Mouse (Mus musculus): ENCODE results near the gene Itga9. TPM values are rescaled to one million over a fixed set of nuclear protein-coding genes. Genes with fewer than 3 reads are reported as not detected.

The Itga9 gene
- total RNA-seq, 2 experiments from 2014 or later: 6.1 to 11.2 TPM

- no peak for DNase-seq (ENCODE audit: low spot score in 2 of 2)
Measured at GRCm38 (mm10) chr9:118813492-118813891, 207.0 kb downstream of the Itga9 start.

GRCm38 (mm10) chr9:118814056-118814455 is 207.6 kb downstream of the Itga9 start:
- DNase-seq (ENCODE audit: low spot score in 2 of 2): no peak

- no peak for DNase-seq (ENCODE audit: low spot score in 2 of 2)
Measured at GRCm38 (mm10) chr9:118814461-118814860, 208.0 kb downstream of the Itga9 start.

- no peak for DNase-seq (ENCODE audit: low spot score in 2 of 2)
Measured at GRCm38 (mm10) chr9:118815543-118815942, 209.1 kb downstream of the Itga9 start.

GRCm38 (mm10) chr9:118818508-118818907 is 212.0 kb downstream of the Itga9 start:
- DNase-seq (ENCODE audit: low spot score in 2 of 2): peak in 1 of 2 experiments; percentile 27

- DNase-seq (ENCODE audit: low spot score in 2 of 2): no peak
Measured at GRCm38 (mm10) chr9:118821220-118822185, 215.0 kb downstream of the Itga9 start.

- DNase-seq (ENCODE audit: low spot score in 2 of 2): no peak
Measured at GRCm38 (mm10) chr9:118822186-118822555, 215.7 kb downstream of the Itga9 start.

- no peak for DNase-seq (ENCODE audit: low spot score in 2 of 2)
Measured at GRCm38 (mm10) chr9:118822581-118822980, 216.1 kb downstream of the Itga9 start.

- no peak for DNase-seq (ENCODE audit: low spot score in 2 of 2)
Measured at GRCm38 (mm10) chr9:118831080-118831479, 224.6 kb downstream of the Itga9 start.

- no peak for DNase-seq (ENCODE audit: low spot score in 2 of 2)
Measured at GRCm38 (mm10) chr9:118832533-118832932, 226.0 kb downstream of the Itga9 start.

- no peak for DNase-seq (ENCODE audit: low spot score in 2 of 2)
Measured at GRCm38 (mm10) chr9:118833413-118833812, 226.9 kb downstream of the Itga9 start.

- no peak for DNase-seq (ENCODE audit: low spot score in 2 of 2)
Measured at GRCm38 (mm10) chr9:118838910-118839667, 232.6 kb downstream of the Itga9 start.

- DNase-seq (ENCODE audit: low spot score in 2 of 2): peak; percentile 4 to 9
Measured at GRCm38 (mm10) chr9:118841247-118841646, 234.8 kb downstream of the Itga9 start.

- no peak for DNase-seq (ENCODE audit: low spot score in 2 of 2)
Measured at GRCm38 (mm10) chr9:118841907-118842432, 235.5 kb downstream of the Itga9 start.

GRCm38 (mm10) chr9:118843711-118844110 is 237.2 kb downstream of the Itga9 start:
- no peak for DNase-seq (ENCODE audit: low spot score in 2 of 2)

GRCm38 (mm10) chr9:118845003-118845402 is 238.5 kb downstream of the Itga9 start:
- DNase-seq (ENCODE audit: low spot score in 2 of 2): no peak

GRCm38 (mm10) chr9:118846766-118847165 is 240.3 kb downstream of the Itga9 start:
- DNase-seq (ENCODE audit: low spot score in 2 of 2): no peak

GRCm38 (mm10) chr9:118856665-118857064 is 250.2 kb downstream of the Itga9 start:
- DNase-seq (ENCODE audit: low spot score in 2 of 2): no peak

- no peak for DNase-seq (ENCODE audit: low spot score in 2 of 2)
Measured at GRCm38 (mm10) chr9:118860613-118861141, 254.2 kb downstream of the Itga9 start.

GRCm38 (mm10) chr9:118862214-118862613 is 255.7 kb downstream of the Itga9 start:
- DNase-seq (ENCODE audit: low spot score in 2 of 2): no peak

- DNase-seq (ENCODE audit: low spot score in 2 of 2): no peak
Measured at GRCm38 (mm10) chr9:118862852-118863260, 256.4 kb downstream of the Itga9 start.

Data from layer of hippocampus, postnatal 14 days (tissue).